Mouse (Mus musculus) MEL (cell line): Measurements from ENCODE around the gene Igsf8.

Source experiments
- CTCF ChIP-seq, 3 experiments: IDR thresholded peaks in 2 of 3; conservative IDR thresholded peaks in 1 of 3; 2 replicates each; pipeline ENCODE4 v1.5.1; 2011 to 2012; ENCODE audit warnings: low read length in 3 of 3, low read depth in 2 of 3, mild to moderate bottlenecking in 2 of 3, improper control_type of control experiment in 1 of 3, inconsistent platforms in 1 of 3, mixed read lengths in 1 of 3, moderate library complexity in 1 of 3; ENCODE audit not compliant: control insufficient read depth in 1 of 3, insufficient read depth in 1 of 3, poor library complexity in 1 of 3, severe bottlenecking in 1 of 3
- EP300 ChIP-seq, 2 experiments: IDR thresholded peaks; 2 replicates each; pipeline ENCODE4 v1.6.1; 2011; ENCODE audit warnings: improper control_type of control experiment in 2 of 2, low read length in 2 of 2, low read depth in 1 of 2, mild to moderate bottlenecking in 1 of 2
- KAT2A ChIP-seq: conservative IDR thresholded peaks from 2 replicates; pipeline ENCODE4 v1.6.1; 2012; ENCODE audit warnings: low read depth, low read length, improper control_type of control experiment, inconsistent platforms
- MAX ChIP-seq: IDR thresholded peaks from 2 replicates; pipeline ENCODE4 v1.6.1; 2011; ENCODE audit warnings: low read length, improper control_type of control experiment
- MAZ ChIP-seq: IDR thresholded peaks from 2 replicates; pipeline ENCODE4 v1.6.1; 2012; ENCODE audit warnings: low read depth, mild to moderate bottlenecking, inconsistent platforms, low read length, improper control_type of control experiment
- POLR2A ChIP-seq, 2 experiments: IDR thresholded peaks; 2 replicates each; pipeline ENCODE4 v1.6.1; 2011 to 2012; ENCODE audit warnings: low read length in 2 of 2, mild to moderate bottlenecking in 2 of 2, control low read depth in 1 of 2, improper control_type of control experiment in 1 of 2, low read depth in 1 of 2, moderate library complexity in 1 of 2; ENCODE audit not compliant: control insufficient read depth in 1 of 2, insufficient read depth in 1 of 2, poor library complexity in 1 of 2
- TCF12 ChIP-seq: IDR thresholded peaks from 2 replicates; pipeline ENCODE4 v1.6.1; 2014; ENCODE audit warnings: low read depth, mild to moderate bottlenecking, inconsistent platforms, low read length, improper control_type of control experiment, moderate library complexity
- USF1 ChIP-seq: IDR thresholded peaks from 2 replicates; pipeline ENCODE4 v1.6.1; 2014; ENCODE audit warnings: low read depth, mild to moderate bottlenecking, inconsistent platforms, low read length, improper control_type of control experiment, moderate library complexity

GRCm38 (mm10) chr1:172219451-172220406 lies 41.7 kb upstream of the Igsf8 start, which contains the start of gene Casq1:
- TF ChIP-seq EP300 (IDR thresholded peaks at IDR 0.05; ENCODE audit: low read depth in 1 of 2, low read length in 2 of 2) (no peak), USF1 (no peak), POLR2A (IDR thresholded peaks at IDR 0.05; ENCODE audit: control insufficient read depth in 1 of 2, insufficient read depth in 1 of 2, low read depth in 1 of 2, low read length in 2 of 2, poor library complexity in 1 of 2) (no peak), CTCF (IDR thresholded peaks at IDR 0.05 in 2 of 3, conservative IDR thresholded peaks at IDR 0.05 in 1 of 3; ENCODE audit: control insufficient read depth in 1 of 3, insufficient read depth in 1 of 3, low read depth in 2 of 3, low read length in 3 of 3, poor library complexity in 1 of 3, severe bottlenecking in 1 of 3) (no peak), MAX (no peak), KAT2A (no peak), TCF12 (no peak), MAZ (no peak)
